Mouse (Mus musculus): ENCODE results near the gene Dbil5. TPM values are rescaled to one million over a fixed set of nuclear protein-coding genes. Genes with fewer than 3 reads are reported as not detected.

Dbil5 gene
- polyA plus RNA-seq (2016; fragmentation: Nextera tagmentation; extraction: Ambion mirVana): 0.75 and 0.83 TPM in 2 replicates

- Histone ChIP-seq H3K27ac (replicated peaks) (peak within 1 kb of the TSS; percentile 98), H3K9me3 (no peaks in the 10 kb centered on the region), H3K27me3 (replicated peaks; ENCODE audit: low read depth, poor library complexity, severe bottlenecking) (no peaks in the 10 kb centered on the region), H3K4me1 (peaks cover 30% of the 10 kb centered on the region), H3K36me3 (replicated peaks) (peaks cover 69% of the 10 kb centered on the region), H3K4me3 (peak within 1 kb of the TSS; percentile 86)
- DNase-seq (ENCODE audit: low spot score): peak; percentile 98
- 2% methylated on average over 35 of the region's 35 CpGs for WGBS
These were observed at the start of gene Dbil5, which contains the start of gene Gemin4 for GRCm38 (mm10) chr11:76217390-76217800. Gene Dbil5 (plus strand): TSS chr11:76217608. Gene Gemin4 (minus strand): TSS chr11:76217664.

- no peaks in the 10 kb centered on the region for H3K4me1 ChIP-seq
- DNase-seq (ENCODE audit: low spot score): no peak
- H3K9me3 ChIP-seq: no peaks in the 10 kb centered on the region
- 91% methylated on average over 3 of the region's 3 CpGs for WGBS
- H3K27me3 ChIP-seq (replicated peaks; ENCODE audit: low read depth, poor library complexity, severe bottlenecking): no peaks in the 10 kb centered on the region
- no peak overlapping the region for H3K4me3 ChIP-seq
- H3K36me3 ChIP-seq (replicated peaks): peaks cover 27% of the 10 kb centered on the region
- no peak overlapping the region for H3K27ac ChIP-seq (replicated peaks)
These were observed 48.4 kb upstream of the Dbil5 start for GRCm38 (mm10) chr11:76168976-76169375.

- Histone ChIP-seq H3K36me3 (replicated peaks) (peaks cover 22% of the 10 kb centered on the region), H3K27me3 (replicated peaks; ENCODE audit: low read depth, poor library complexity, severe bottlenecking) (no peaks in the 10 kb centered on the region), H3K4me3 (no peak overlapping the region), H3K27ac (replicated peaks) (no peak overlapping the region), H3K4me1 (no peaks in the 10 kb centered on the region), H3K9me3 (no peaks in the 10 kb centered on the region)
- WGBS: 84% methylated on average over 5 of the region's 5 CpGs
- no peak for DNase-seq (ENCODE audit: low spot score)
These were observed 47.2 kb upstream of the Dbil5 start for GRCm38 (mm10) chr11:76170207-76170606.

GRCm38 (mm10) chr11:76178726-76179494 is 38.5 kb upstream of the Dbil5 start:
- peak overlapping the region; percentile 86 for H3K4me3 ChIP-seq
- H3K36me3 ChIP-seq (replicated peaks): peaks cover 9% of the 10 kb centered on the region
- peak overlapping the region; percentile 83 for H3K27ac ChIP-seq (replicated peaks)
- 4% methylated on average over 28 of the region's 28 CpGs for WGBS
- peaks cover 15% of the 10 kb centered on the region for H3K4me1 ChIP-seq
- H3K27me3 ChIP-seq (replicated peaks; ENCODE audit: low read depth, poor library complexity, severe bottlenecking): no peaks in the 10 kb centered on the region
- H3K9me3 ChIP-seq: no peaks in the 10 kb centered on the region
- peak; percentile 58 for DNase-seq (ENCODE audit: low spot score)

GRCm38 (mm10) chr11:76179495-76180145 is 37.8 kb upstream of the Dbil5 start, which contains the start of the genes Vps53 and Fam57a:
Gene Vps53 (minus strand): TSS chr11:76179647.
Gene Fam57a (plus strand): TSS chr11:76179671.
- DNase-seq (ENCODE audit: low spot score): peak; percentile 88
- WGBS: under 1% methylated on average over 37 of the region's 37 CpGs
- no peaks in the 10 kb centered on the region for H3K9me3 ChIP-seq
- H3K27me3 ChIP-seq (replicated peaks; ENCODE audit: low read depth, poor library complexity, severe bottlenecking): no peaks in the 10 kb centered on the region
- peaks cover 15% of the 10 kb centered on the region for H3K4me1 ChIP-seq
- peaks cover 7% of the 10 kb centered on the region; the same call in 1 of the 2 replicates for H3K36me3 ChIP-seq (replicated peaks)
- peak within 1 kb of the TSS; percentile 83 for H3K27ac ChIP-seq (replicated peaks)
- peak within 1 kb of the TSS; percentile 86 for H3K4me3 ChIP-seq

- Histone ChIP-seq H3K27me3 (replicated peaks; ENCODE audit: low read depth, poor library complexity, severe bottlenecking) (no peaks in the 10 kb centered on the region), H3K9me3 (no peaks in the 10 kb centered on the region), H3K4me3 (peak overlapping the region; percentile 86), H3K27ac (replicated peaks) (peak overlapping the region; percentile 83; the same call in 1 of the 2 replicates), H3K36me3 (replicated peaks) (peaks cover 7% of the 10 kb centered on the region; the same call in 1 of the 2 replicates), H3K4me1 (peaks cover 15% of the 10 kb centered on the region)
- DNase-seq (ENCODE audit: low spot score): no peak
- WGBS: 22% methylated on average over 7 of the region's 7 CpGs
These were observed 37.3 kb upstream of the Dbil5 start for GRCm38 (mm10) chr11:76180146-76180540.

GRCm38 (mm10) chr11:76183745-76184144 is 33.7 kb upstream of the Dbil5 start:
- H3K4me1 ChIP-seq: peaks cover 9% of the 10 kb centered on the region
- H3K9me3 ChIP-seq: no peaks in the 10 kb centered on the region
- H3K27ac ChIP-seq (replicated peaks): no peak overlapping the region
- no peak for DNase-seq (ENCODE audit: low spot score)
- H3K27me3 ChIP-seq (replicated peaks; ENCODE audit: low read depth, poor library complexity, severe bottlenecking): no peaks in the 10 kb centered on the region
- no peak overlapping the region for H3K4me3 ChIP-seq
- 83% methylated on average over 4 of the region's 4 CpGs for WGBS
- no peaks in the 10 kb centered on the region for H3K36me3 ChIP-seq (replicated peaks)

- WGBS: 91% methylated on average over 6 of the region's 6 CpGs
- H3K9me3 ChIP-seq: no peaks in the 10 kb centered on the region
- H3K36me3 ChIP-seq (replicated peaks): no peaks in the 10 kb centered on the region
- no peak overlapping the region for H3K27ac ChIP-seq (replicated peaks)
- DNase-seq (ENCODE audit: low spot score): no peak
- H3K4me3 ChIP-seq: no peak overlapping the region
- no peaks in the 10 kb centered on the region for H3K27me3 ChIP-seq (replicated peaks; ENCODE audit: low read depth, poor library complexity, severe bottlenecking)
- H3K4me1 ChIP-seq: no peaks in the 10 kb centered on the region
These were observed 30.5 kb upstream of the Dbil5 start for GRCm38 (mm10) chr11:76186908-76187307.

GRCm38 (mm10) chr11:76196275-76196976 is 21.0 kb upstream of the Dbil5 start:
- WGBS: 69% methylated on average over 8 of the region's 8 CpGs

GRCm38 (mm10) chr11:76196977-76197469 is 20.4 kb upstream of the Dbil5 start:
- no peak for DNase-seq (ENCODE audit: low spot score)
- 51% methylated on average over 8 of the region's 8 CpGs for WGBS
- no peak overlapping the region for H3K27ac ChIP-seq (replicated peaks)
- peaks cover 17% of the 10 kb centered on the region for H3K27me3 ChIP-seq (replicated peaks; ENCODE audit: low read depth, poor library complexity, severe bottlenecking)
- no peaks in the 10 kb centered on the region for H3K9me3 ChIP-seq
- no peaks in the 10 kb centered on the region for H3K36me3 ChIP-seq (replicated peaks)
- peaks cover 10% of the 10 kb centered on the region for H3K4me1 ChIP-seq
- H3K4me3 ChIP-seq: no peak overlapping the region

More at GRCm38 (mm10) chr11:76196275-76196976, 21.0 kb upstream of the Dbil5 start:
- H3K4me1 ChIP-seq: peaks cover 4% of the 10 kb centered on the region
- H3K9me3 ChIP-seq: no peaks in the 10 kb centered on the region
- peaks cover 14% of the 10 kb centered on the region for H3K27me3 ChIP-seq (replicated peaks; ENCODE audit: low read depth, poor library complexity, severe bottlenecking)
- H3K27ac ChIP-seq (replicated peaks): no peak overlapping the region
- no peak overlapping the region for H3K4me3 ChIP-seq
- no peaks in the 10 kb centered on the region for H3K36me3 ChIP-seq (replicated peaks)
- DNase-seq (ENCODE audit: low spot score): no peak

- peak overlapping the region; percentile 91 for H3K27ac ChIP-seq (replicated peaks)
- H3K27me3 ChIP-seq (replicated peaks; ENCODE audit: low read depth, poor library complexity, severe bottlenecking): peaks cover 24% of the 10 kb centered on the region
- DNase-seq (ENCODE audit: low spot score): peak; percentile 91
- peaks cover 31% of the 10 kb centered on the region for H3K36me3 ChIP-seq (replicated peaks)
- peaks cover 23% of the 10 kb centered on the region for H3K4me1 ChIP-seq
- peak overlapping the region; percentile 92 for H3K4me3 ChIP-seq
- H3K9me3 ChIP-seq: no peaks in the 10 kb centered on the region
- under 1% methylated on average over 90 of the region's 90 CpGs for WGBS
These were observed 15.4 kb upstream of the Dbil5 start for GRCm38 (mm10) chr11:76201761-76202674.
